Mouse (Mus musculus): ENCODE data around the gene Csl. TPM values are rescaled to one million over a fixed set of nuclear protein-coding genes. Genes with fewer than 3 reads are reported as not detected.

Csl gene
- total and polyA plus RNA-seq, 3 experiments: 0.04 to 0.08 TPM; not detected in 1

DNA sequence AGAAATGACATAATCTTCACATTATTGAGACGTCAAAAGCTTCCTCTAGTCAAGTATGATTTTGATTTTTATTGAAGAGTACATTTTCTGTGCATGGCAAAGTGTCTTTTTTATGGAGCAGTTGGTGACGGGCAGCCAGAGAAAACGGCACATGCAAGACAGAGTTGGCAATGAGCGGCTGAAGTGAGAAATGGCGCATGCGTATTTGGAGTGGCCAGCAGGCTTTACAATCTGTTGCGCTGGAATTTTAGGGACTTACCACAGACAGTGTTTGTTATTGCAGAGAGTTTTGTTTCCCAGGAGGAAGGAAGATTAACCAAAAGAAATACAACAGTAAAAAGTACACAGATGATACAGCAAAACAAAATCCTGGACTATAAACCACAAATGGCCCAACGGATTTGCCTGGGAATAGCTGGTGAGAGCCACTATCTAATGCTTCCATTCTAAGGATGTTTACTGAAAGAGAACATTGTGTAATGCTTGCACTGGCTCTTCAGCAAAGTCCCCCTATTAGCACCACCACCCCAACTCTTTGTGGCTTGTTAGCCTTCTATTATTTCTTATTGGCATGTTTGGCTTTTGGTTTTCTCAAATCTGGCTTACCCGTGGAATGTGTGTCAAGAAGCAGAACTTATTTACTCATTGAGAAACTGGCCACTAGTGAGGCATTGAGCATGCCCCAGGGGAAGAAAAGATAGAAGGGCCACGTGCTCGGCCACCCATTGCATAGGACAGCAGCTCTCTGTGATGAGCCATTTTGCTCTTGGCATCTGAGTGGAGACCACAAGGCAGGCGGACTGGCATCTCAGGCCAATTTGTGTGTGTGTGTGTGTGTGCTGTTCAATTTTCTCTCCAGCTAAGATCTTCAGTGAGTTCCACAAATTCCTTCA lies 15.0 kb upstream of the Csl start:
- Histone ChIP-seq H3K4me3 (ENCODE audit: control insufficient read depth in 1 of 2, insufficient read depth in 1 of 2, low read depth in 2 of 2, low read length in 2 of 2) (no peak overlapping the region), H3K9ac (ENCODE audit: control insufficient read depth, low read depth, low read length, poor library complexity, severe bottlenecking) (no peak overlapping the region), H3K27ac (ENCODE audit: control insufficient read depth, low read depth, low read length) (no peak overlapping the region), H3K4me1 (ENCODE audit: control insufficient read depth in 1 of 2, insufficient read depth in 2 of 2, low read length in 2 of 2) (no peaks in the 10 kb centered on the region), H3K27me3 (ENCODE audit: control insufficient read depth in 1 of 2, insufficient read depth in 2 of 2, low read length in 2 of 2) (no peaks in the 10 kb centered on the region), H3K79me2 (ENCODE audit: control insufficient read depth, insufficient read depth, low read length, poor library complexity) (no peaks in the 10 kb centered on the region), H3K36me3 (ENCODE audit: control insufficient read depth in 1 of 2, insufficient read depth in 2 of 2, low read length in 2 of 2) (no peaks in the 10 kb centered on the region), H3K9me3 (replicated peaks; ENCODE audit: insufficient read depth, low read length) (no peaks in the 10 kb centered on the region)
- TF ChIP-seq UBTF (IDR thresholded peaks at IDR 0.05; ENCODE audit: borderline replicate concordance, insufficient read depth, low read depth, low read length): no peak
- TF ChIP-seq GATA1 (IDR thresholded peaks at IDR 0.05; ENCODE audit: low read depth, low read length): no peak
- TF ChIP-seq ELF1 (IDR thresholded peaks at IDR 0.05; ENCODE audit: low read depth, low read length): no peak
- TF ChIP-seq MYB (IDR thresholded peaks at IDR 0.05; ENCODE audit: low read depth, low read length): no peak
- no peak for TF ChIP-seq ZKSCAN1 (IDR thresholded peaks at IDR 0.05; ENCODE audit: low read depth, low read length)
- no peak for TF ChIP-seq CHD2 (IDR thresholded peaks at IDR 0.05; ENCODE audit: low read length)
- no peak for TF ChIP-seq NRF1 (IDR thresholded peaks at IDR 0.05; ENCODE audit: insufficient read depth, low read depth, low read length, poor library complexity, severe bottlenecking)
- TF ChIP-seq ZMIZ1 (IDR thresholded peaks at IDR 0.05; ENCODE audit: low read depth, low read length): no peak
- TF ChIP-seq USF2 (IDR thresholded peaks at IDR 0.05; ENCODE audit: borderline replicate concordance in 1 of 2, insufficient read depth in 1 of 2, low read depth in 1 of 2, low read length in 2 of 2): no peak
- no peak for TF ChIP-seq TAL1 (IDR thresholded peaks at IDR 0.05; ENCODE audit: low read length)
- no peak for TF ChIP-seq BHLHE40 (IDR thresholded peaks at IDR 0.05; ENCODE audit: borderline replicate concordance, low read depth, low read length)
- DNase-seq (ENCODE audit: low read depth, low spot score): no peak

DNA sequence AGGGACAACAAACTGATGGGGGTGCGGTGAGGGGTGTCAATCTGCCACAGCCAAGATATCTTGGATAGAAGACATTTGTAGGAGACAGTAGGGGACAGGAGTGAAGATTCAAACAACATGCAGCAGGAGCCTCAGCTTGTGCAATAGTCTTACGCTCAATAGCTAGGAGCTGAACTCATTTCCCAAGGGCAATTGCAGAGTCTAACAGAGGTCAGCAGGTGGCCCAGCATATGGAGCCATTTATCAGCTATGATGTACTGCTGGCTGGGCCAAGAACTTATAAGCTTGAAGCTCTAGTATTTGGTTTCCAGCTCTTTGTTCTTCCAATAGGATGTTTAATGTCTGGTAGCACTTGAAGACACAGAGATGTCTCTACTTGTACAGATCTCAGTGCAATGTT lies 9.3 kb downstream of the Csl start:
- Histone ChIP-seq H3K9ac (ENCODE audit: control insufficient read depth, low read depth, low read length, poor library complexity, severe bottlenecking) (no peak overlapping the region), H3K79me2 (ENCODE audit: control insufficient read depth, insufficient read depth, low read length, poor library complexity) (no peaks in the 10 kb centered on the region), H3K27ac (ENCODE audit: control insufficient read depth, low read depth, low read length) (no peak overlapping the region), H3K9me3 (replicated peaks; ENCODE audit: insufficient read depth, low read length) (no peaks in the 10 kb centered on the region), H3K27me3 (ENCODE audit: control insufficient read depth in 1 of 2, insufficient read depth in 2 of 2, low read length in 2 of 2) (no peaks in the 10 kb centered on the region), H3K4me3 (ENCODE audit: control insufficient read depth in 1 of 2, insufficient read depth in 1 of 2, low read depth in 2 of 2, low read length in 2 of 2) (no peak overlapping the region), H3K4me1 (ENCODE audit: control insufficient read depth in 1 of 2, insufficient read depth in 2 of 2, low read length in 2 of 2) (no peaks in the 10 kb centered on the region), H3K36me3 (ENCODE audit: control insufficient read depth in 1 of 2, insufficient read depth in 2 of 2, low read length in 2 of 2) (no peaks in the 10 kb centered on the region)
- no peak for DNase-seq (ENCODE audit: low read depth, low spot score)
- TF ChIP-seq ELF1 (IDR thresholded peaks at IDR 0.05; ENCODE audit: low read depth, low read length): no peak
- no peak for TF ChIP-seq JUND (IDR thresholded peaks at IDR 0.05; ENCODE audit: low read depth, low read length)
- no peak for TF ChIP-seq CHD1 (IDR thresholded peaks at IDR 0.05; ENCODE audit: low read depth, low read length)
- no peak for TF ChIP-seq MEF2A (IDR thresholded peaks at IDR 0.05; ENCODE audit: extremely low read depth, insufficient replicate concordance, low read depth, low read length, poor library complexity, severe bottlenecking)
- TF ChIP-seq MAFK (IDR thresholded peaks at IDR 0.05; ENCODE audit: borderline replicate concordance, low read depth, low read length): no peak
- TF ChIP-seq UBTF (IDR thresholded peaks at IDR 0.05; ENCODE audit: borderline replicate concordance, insufficient read depth, low read depth, low read length): no peak
- TF ChIP-seq GABPA (IDR thresholded peaks at IDR 0.05; ENCODE audit: low read depth, low read length): no peak
- no peak for TF ChIP-seq HCFC1 (IDR thresholded peaks at IDR 0.05; ENCODE audit: low read depth, low read length)
- no peak for TF ChIP-seq RAD21 (IDR thresholded peaks at IDR 0.05; ENCODE audit: low read depth, low read length)
- TF ChIP-seq CHD2 (IDR thresholded peaks at IDR 0.05; ENCODE audit: low read length): no peak
- no peak for TF ChIP-seq POLR2AphosphoS5 (IDR thresholded peaks at IDR 0.05; ENCODE audit: borderline replicate concordance, low read depth, low read length)
- no peak for TF ChIP-seq TCF12 (IDR thresholded peaks at IDR 0.05; ENCODE audit: low read depth, low read length)
- TF ChIP-seq RCOR1 (IDR thresholded peaks at IDR 0.05; ENCODE audit: low read depth, low read length): no peak
- TF ChIP-seq E2F4 (IDR thresholded peaks at IDR 0.05; ENCODE audit: borderline replicate concordance, low read depth, low read length): no peak
- no peak for TF ChIP-seq MXI1 (IDR thresholded peaks at IDR 0.05; ENCODE audit: low read depth, low read length)
- no peak for TF ChIP-seq ZNF384 (IDR thresholded peaks at IDR 0.05; ENCODE audit: low read depth, low read length)
